Comparison of ENCODE assay signal across 14 mouse cellular contexts in genomic region chr5:115168641-115169415, GRCm38 (mm10). TPM values are rescaled to one million over a fixed set of nuclear protein-coding genes. Genes with fewer than 3 reads are reported as not detected.
DNase-seq lines count a peak whose midpoint lies in the region; ATAC-seq and TF ChIP-seq lines count a peak whose summit lies in the region.
"Had no signal": no experiment of that assay in that cellular context is flagged by ENCODE, and none has a peak within 500 bp of the region (broad histone marks: within the 10 kb centered on the region; RNA-seq: fewer than 3 reads in every experiment).

No protein-coding gene starts in this region.

- H3K9me3 ChIP-seq in heart, embryonic 11.5 days (replicated peaks; ENCODE audit: control insufficient read depth, low read length) = no peaks in the 10 kb centered on the region
- no peaks in the 10 kb centered on the region for H3K9me3 ChIP-seq in ES-Bruce4 (replicated peaks; ENCODE audit: control insufficient read depth, insufficient read depth, low read length, poor library complexity, severe bottlenecking)
- no peaks in the 10 kb centered on the region for H3K9me3 ChIP-seq in intestine, postnatal 0 days (ENCODE audit: control insufficient read depth)
- H3K9me3 ChIP-seq: liver, embryonic 15.5 days; midbrain, embryonic 15.5 days had no signal

- intact Hi-C loops in left cerebral cortex, postnatal 4 days (cut with DNase I) = no loop called here

- no peak overlapping the region for H3K27ac ChIP-seq in heart, embryonic 11.5 days (ENCODE audit: low read depth, low read length)
- no peak overlapping the region for H3K27ac ChIP-seq in ES-Bruce4 (ENCODE audit: insufficient read depth, low read length)
- no peak overlapping the region for H3K27ac ChIP-seq in intestine, postnatal 0 days (ENCODE audit: low read depth, low read length)
- H3K27ac ChIP-seq: liver, embryonic 15.5 days; midbrain, embryonic 15.5 days had no signal

- H3K27me3 ChIP-seq in heart, embryonic 11.5 days (ENCODE audit: control insufficient read depth, insufficient read depth, low read length) = no peaks in the 10 kb centered on the region
- no peaks in the 10 kb centered on the region for H3K27me3 ChIP-seq in ES-Bruce4 (ENCODE audit: control insufficient read depth, insufficient read depth, low read length, poor library complexity, severe bottlenecking)
- no peaks in the 10 kb centered on the region for H3K27me3 ChIP-seq in intestine, postnatal 0 days (replicated peaks; ENCODE audit: control insufficient read depth, insufficient read depth, low read length)
- H3K27me3 ChIP-seq: liver, embryonic 15.5 days; midbrain, embryonic 15.5 days had no signal

- TF ChIP-seq CTCF in ES-Bruce4 (IDR thresholded peaks at IDR 0.05; ENCODE audit: low read depth, low read length) = no peak
- TF ChIP-seq CTCF in intestine, postnatal 0 days (IDR thresholded peaks at IDR 0.05; ENCODE audit: low read depth) = no peak

- no peak for ATAC-seq in heart, embryonic 11.5 days (replicated peaks; ENCODE audit: insufficient number of reproducible peaks, low FRiP score, low TSS enrichment)
- no peak for ATAC-seq in intestine, postnatal 0 days
- ATAC-seq: midbrain, embryonic 15.5 days had no signal

- no peak for TF ChIP-seq POLR2A in ES-Bruce4 (IDR thresholded peaks at IDR 0.05; ENCODE audit: insufficient read depth, low read length)

- peak overlapping the region; percentile 52 for H3K9ac ChIP-seq in heart, embryonic 11.5 days (ENCODE audit: low read depth, low read length)
- peak overlapping the region; percentile 65 for H3K9ac ChIP-seq in ES-Bruce4 (ENCODE audit: low read depth, poor library complexity, severe bottlenecking)
- H3K9ac ChIP-seq in intestine, postnatal 0 days (ENCODE audit: low read depth, low read length) = no peak overlapping the region
- H3K9ac ChIP-seq: liver, embryonic 15.5 days; midbrain, embryonic 15.5 days had no signal

- WGBS in heart, embryonic 11.5 days (ENCODE audit: insufficient replicate concordance) = 39% methylated on average over 27 of the region's 27 CpGs
- 45% methylated on average over 25 of the region's 27 CpGs for whole genome bisulfite sequencing in intestine, postnatal 0 days

- TF ChIP-seq EP300 in ES-Bruce4 (IDR thresholded peaks at IDR 0.05; ENCODE audit: insufficient read depth, low read depth, low read length) = no peak

- H3K36me3 ChIP-seq in heart, embryonic 11.5 days (ENCODE audit: control insufficient read depth, insufficient read depth, low read length) = no peaks in the 10 kb centered on the region
- H3K36me3 ChIP-seq in ES-Bruce4 (ENCODE audit: control insufficient read depth, insufficient read depth, low read length, poor library complexity, severe bottlenecking) = no peaks in the 10 kb centered on the region
- no peaks in the 10 kb centered on the region for H3K36me3 ChIP-seq in intestine, postnatal 0 days (ENCODE audit: control insufficient read depth, insufficient read depth)
- H3K36me3 ChIP-seq: liver, embryonic 15.5 days; midbrain, embryonic 15.5 days had no signal

- H3K4me3 ChIP-seq in heart, embryonic 11.5 days (ENCODE audit: low read depth, low read length) = no peak overlapping the region
- peak overlapping the region; percentile 6; the same call in 1 of the 2 replicates for H3K4me3 ChIP-seq in ES-Bruce4 (ENCODE audit: low read depth, low read length)
- H3K4me3 ChIP-seq in intestine, postnatal 0 days (ENCODE audit: low read depth, low read length) = no peak overlapping the region
- H3K4me3 ChIP-seq: liver, embryonic 15.5 days; midbrain, embryonic 15.5 days had no signal

- H3K4me1 ChIP-seq in heart, embryonic 11.5 days (ENCODE audit: control insufficient read depth, insufficient read depth, low read length) = peaks cover 8% of the 10 kb centered on the region; the same call in 1 of the 2 replicates
- H3K4me1 ChIP-seq in ES-Bruce4 (ENCODE audit: control insufficient read depth, insufficient read depth, low read length) = no peaks in the 10 kb centered on the region
- no peaks in the 10 kb centered on the region for H3K4me1 ChIP-seq in intestine, postnatal 0 days (replicated peaks; ENCODE audit: control insufficient read depth, insufficient read depth, low read length)

- H3K4me2 ChIP-seq in heart, embryonic 11.5 days = peak overlapping the region; percentile 32
- 0 out of 2 replicates have a peak overlapping the region, but pooled peaks have one; percentile 6 for H3K4me2 ChIP-seq in intestine, postnatal 0 days (replicated peaks; ENCODE audit: low read depth)
- H3K4me2 ChIP-seq: liver, embryonic 15.5 days; midbrain, embryonic 15.5 days had no signal

- no peak for DNase-seq in heart, adult 9 months (ENCODE audit: low spot score in 2 of 2)
- DNase-seq in left cerebral cortex, postnatal 4 days = peak; percentile 66
- no peak for DNase-seq in left cerebral cortex, adult 18-20 months (ENCODE audit: low spot score in 2 of 2)
- no peak for DNase-seq in cerebellum, adult 8-10 months
- no peak for DNase-seq in natural killer cell, adult 2 months (ENCODE audit: low spot score in 2 of 2)
- DNase-seq: adrenal gland, postnatal 14 days; B cell, adult 2 months; cerebellum, adult 11 months; heart, postnatal 4 days had no signal

RNA-seq across cellular contexts. Expression of gene Mlec, which starts 10.8 kb away (rescaled TPM):
- polyA plus RNA-seq in heart, embryonic 11.5 days (2014; fragmentation: Nextera tagmentation; extraction: Ambion mirVana) = 68.9 and 77.8 TPM in 2 replicates
- 10 to 100 TPM; 59.5 to 79.4 TPM for total RNA-seq in left cerebral cortex, postnatal 4 days (2021)
- 10 to 100 TPM; 88.6 to 93.5 TPM for total RNA-seq in left cerebral cortex, adult 18-20 months (2021)
- 137 and 139 TPM in 2 replicates for polyA plus RNA-seq in ES-Bruce4 (2011; ENCODE audit: insufficient read depth, insufficient read length, low read depth, missing spikeins)
- polyA plus RNA-seq in intestine, postnatal 0 days (2015; fragmentation: Nextera tagmentation; extraction: Ambion mirVana) = 56.7 and 59.7 TPM in 2 replicates

RNA-seq across cellular contexts. Expression of gene Cabp1, which starts 25.4 kb away (rescaled TPM):
- polyA plus RNA-seq in heart, embryonic 11.5 days (2014; fragmentation: Nextera tagmentation; extraction: Ambion mirVana) = 0.63 and 1.3 TPM in 2 replicates
- 10 to 100 TPM; 67.0 to 67.2 TPM for total RNA-seq in left cerebral cortex, postnatal 4 days (2021)
- 100 to 1,000 TPM; 288 to 320 TPM for total RNA-seq in left cerebral cortex, adult 18-20 months (2021)
- polyA plus RNA-seq in ES-Bruce4 (2011; ENCODE audit: insufficient read depth, insufficient read length, low read depth, missing spikeins) = 8.1 and 11.4 TPM in 2 replicates
- polyA plus RNA-seq in intestine, postnatal 0 days (2015; fragmentation: Nextera tagmentation; extraction: Ambion mirVana) = 0.57 and 0.90 TPM in 2 replicates

RNA-seq across cellular contexts. Expression of gene Unc119b, which starts 34.1 kb away (rescaled TPM):
- 18.9 and 21.6 TPM in 2 replicates for polyA plus RNA-seq in heart, embryonic 11.5 days (2014; fragmentation: Nextera tagmentation; extraction: Ambion mirVana)
- 10 to 100 TPM; 22.4 to 25.6 TPM for total RNA-seq in left cerebral cortex, postnatal 4 days (2021)
- total RNA-seq in left cerebral cortex, adult 18-20 months (2021) = 10 to 100 TPM; 28.8 to 28.9 TPM
- polyA plus RNA-seq in ES-Bruce4 (2011; ENCODE audit: insufficient read depth, insufficient read length, low read depth, missing spikeins) = 35.5 and 36.9 TPM in 2 replicates
- polyA plus RNA-seq in intestine, postnatal 0 days (2015; fragmentation: Nextera tagmentation; extraction: Ambion mirVana) = 10.1 and 12.2 TPM in 2 replicates

RNA-seq across cellular contexts. Expression of gene Acads, which starts 49.7 kb away (rescaled TPM):
- 45.5 and 75.6 TPM in 2 replicates for polyA plus RNA-seq in heart, embryonic 11.5 days (2014; fragmentation: Nextera tagmentation; extraction: Ambion mirVana)
- 1 to 10 TPM; 9.1 to 9.4 TPM for total RNA-seq in left cerebral cortex, postnatal 4 days (2021)
- 1 to 10 TPM; 7.9 to 8.7 TPM for total RNA-seq in left cerebral cortex, adult 18-20 months (2021)
- polyA plus RNA-seq in ES-Bruce4 (2011; ENCODE audit: insufficient read depth, insufficient read length, low read depth, missing spikeins) = 44.8 and 52.1 TPM in 2 replicates
- 100 and 113 TPM in 2 replicates for polyA plus RNA-seq in intestine, postnatal 0 days (2015; fragmentation: Nextera tagmentation; extraction: Ambion mirVana)
